Mouse (Mus musculus) CH12.LX (cell line): ENCODE results near the gene Plxna1.

ENCODE experiments used
- CHD1 ChIP-seq: IDR thresholded peaks from 2 replicates; pipeline ENCODE4 v1.6.1; 2012; ENCODE audit warnings: low read depth, low read length, improper control_type of control experiment, inconsistent platforms
- CTCF ChIP-seq, 2 experiments: IDR thresholded peaks in 1 of 2; conservative IDR thresholded peaks in 1 of 2; 2 replicates each; pipeline ENCODE4 v1.5.1; 2011 to 2012; ENCODE audit warnings: low read depth in 2 of 2, low read length in 2 of 2, improper control_type of control experiment in 1 of 2, inconsistent platforms in 1 of 2, mild to moderate bottlenecking in 1 of 2, moderate library complexity in 1 of 2
- MAX ChIP-seq: IDR thresholded peaks from 2 replicates; pipeline ENCODE4 v1.6.1; 2011; ENCODE audit warnings: low read length, improper control_type of control experiment
- POLR2A ChIP-seq: IDR thresholded peaks from 2 replicates; pipeline ENCODE4 v1.6.1; 2011; ENCODE audit warnings: low read depth, mild to moderate bottlenecking, improper control_type of control experiment, low read length
- TBP ChIP-seq: conservative IDR thresholded peaks from 2 replicates; pipeline ENCODE4 v1.6.1; 2011; ENCODE audit warnings: low read depth, low read length, improper control_type of control experiment
- ZMIZ1 ChIP-seq: IDR thresholded peaks from 2 replicates; pipeline ENCODE4 v1.6.1; 2012; ENCODE audit warnings: low read depth, mild to moderate bottlenecking, inconsistent platforms, low read length, improper control_type of control experiment

DNA sequence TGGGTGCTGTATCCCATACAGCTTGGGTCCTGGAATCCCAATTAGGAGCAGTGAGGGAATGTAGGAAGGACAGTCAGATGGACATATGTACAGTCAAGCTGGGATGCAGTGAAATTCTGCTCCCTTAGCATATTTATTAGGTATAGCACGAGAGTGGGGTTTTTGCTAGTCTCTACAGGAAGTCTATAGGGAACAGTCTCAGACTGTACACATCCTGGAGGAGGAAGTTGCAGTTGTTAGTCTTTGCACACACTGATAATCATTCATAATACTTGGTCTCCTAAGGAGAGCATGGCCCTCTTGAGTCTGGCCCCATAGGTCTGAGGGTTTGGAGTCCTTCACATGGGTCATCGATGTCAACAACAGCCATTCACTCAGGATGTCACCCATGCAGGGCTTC is 50.9 kb downstream of the Plxna1 start:
- TF ChIP-seq CTCF (conservative IDR thresholded peaks at IDR 0.05 in 1 of 2, IDR thresholded peaks at IDR 0.05 in 1 of 2; ENCODE audit: low read depth in 2 of 2, low read length in 2 of 2) (no peak), POLR2A (no peak), CHD1 (no peak), TBP (no peak), ZMIZ1 (no peak), MAX (no peak)
